Mouse (Mus musculus) myocyte (in vitro differentiated cells): ENCODE measurements at regions not wholly inside any gene's neighbourhood (a gene's known extent, or its start where the extent isn't known, plus 50 kb on each side); places are given as distances from the start of the nearest gene placed in this dataset.

ENCODE experiments used
- CEBPB ChIP-seq: IDR thresholded peaks from 2 replicates; pipeline ENCODE4 v1.6.1; 2011; ENCODE audit warnings: mild to moderate bottlenecking, moderate library complexity; ENCODE audit not compliant: poor library complexity, insufficient read depth, severe bottlenecking
- E2F4 ChIP-seq: IDR thresholded peaks from one replicate; pipeline ENCODE4 v1.6.1; 2011; ENCODE audit warnings: mild to moderate bottlenecking, control low read depth, moderate library complexity; ENCODE audit not compliant: insufficient read depth
- MAX ChIP-seq: IDR thresholded peaks from one replicate; pipeline ENCODE4 v1.6.1; 2011; ENCODE audit warnings: low read depth, mild to moderate bottlenecking, control low read depth
- MYOG ChIP-seq, 3 experiments: IDR thresholded peaks; one replicate each; pipeline ENCODE4 v1.6.1; 2011; ENCODE audit warnings: control low read depth in 2 of 3, low read depth in 2 of 3, mild to moderate bottlenecking in 2 of 3; ENCODE audit not compliant: insufficient read length in 2 of 3, control insufficient read depth in 1 of 3, insufficient read depth in 1 of 3
- POLR2A ChIP-seq: IDR thresholded peaks from one replicate; pipeline ENCODE4 v1.6.1; 2011; ENCODE audit warnings: low read depth, mild to moderate bottlenecking, control low read depth, moderate library complexity; ENCODE audit not compliant: insufficient read length
- POLR2AphosphoS2 ChIP-seq: IDR thresholded peaks from one replicate; pipeline ENCODE4 v1.6.1; 2011; ENCODE audit warnings: low read depth, control low read depth; ENCODE audit not compliant: insufficient read length
- SRF ChIP-seq: IDR thresholded peaks from one replicate; pipeline ENCODE4 v1.6.1; 2011; ENCODE audit warnings: low read depth; ENCODE audit not compliant: control insufficient read depth, insufficient read length
- TCF12 ChIP-seq: IDR thresholded peaks from one replicate; pipeline ENCODE4 v1.6.1; 2011; ENCODE audit warnings: mild to moderate bottlenecking, control low read depth; ENCODE audit not compliant: poor library complexity, insufficient read depth, severe bottlenecking
- USF1 ChIP-seq: IDR thresholded peaks from one replicate; pipeline ENCODE4 v1.6.1; 2011; ENCODE audit warnings: low read depth, mild to moderate bottlenecking, control low read depth, moderate library complexity

DNA sequence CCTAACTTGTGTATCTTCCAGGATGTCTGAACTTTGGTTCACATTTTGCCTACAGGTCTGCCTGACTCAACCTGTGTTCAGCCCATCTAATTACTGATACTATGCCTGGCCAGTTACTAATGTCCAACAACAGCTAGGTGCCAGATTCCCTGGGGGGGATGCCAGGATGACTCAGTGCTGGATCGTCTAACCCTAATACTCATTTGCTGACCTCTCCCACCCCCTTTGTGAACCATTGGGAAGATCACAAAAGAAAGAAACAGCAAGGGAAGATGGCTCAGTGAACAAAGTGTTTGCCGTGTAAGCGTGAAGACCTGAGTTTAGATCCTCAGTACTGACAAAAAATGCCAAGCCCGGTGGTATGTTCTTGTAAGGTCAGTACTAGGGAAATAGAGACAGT lies 81.7 kb downstream of the Insig2 start:
- TF ChIP-seq POLR2A (no peak), E2F4 (no peak), USF1 (no peak), POLR2AphosphoS2 (no peak), MAX (no peak), CEBPB (no peak), TCF12 (no peak), SRF (no peak), MYOG (IDR thresholded peaks at IDR 0.05; ENCODE audit: control insufficient read depth in 1 of 3, insufficient read depth in 1 of 3, insufficient read length in 2 of 3, low read depth in 2 of 3) (no peak)
